ENCODE assay signal across 9 mouse cellular contexts in genomic region chrX:6577001-6577400, GRCm38 (mm10).
A peak's percentile ranks its signal among the peaks of the same experiment; 100 is the strongest.
DNase-seq lines count a peak whose midpoint lies in the region; ATAC-seq and TF ChIP-seq lines count a peak whose summit lies in the region.
"Had no signal": no experiment of that assay in that cellular context is flagged by ENCODE, and none has a peak within 500 bp of the region (broad histone marks: within the 10 kb centered on the region; RNA-seq: fewer than 3 reads in every experiment).

No protein-coding gene starts in this region.

- no peak for TF ChIP-seq CTCF in kidney, adult 2 months (conservative IDR thresholded peaks at IDR 0.05; ENCODE audit: insufficient read depth, insufficient read length, low read depth, low read length)

- no peaks in the 10 kb centered on the region for H3K36me3 ChIP-seq in embryonic facial prominence, embryonic 10.5 days (replicated peaks)
- H3K36me3 ChIP-seq in kidney, adult 2 months (ENCODE audit: control insufficient read depth, insufficient read depth, low read length) = no peaks in the 10 kb centered on the region
- no peaks in the 10 kb centered on the region for H3K36me3 ChIP-seq in lung, embryonic 16.5 days (ENCODE audit: control insufficient read depth, insufficient read depth, low read length)

- H3K4me3 ChIP-seq in embryonic facial prominence, embryonic 10.5 days = no peak overlapping the region
- peak overlapping the region; percentile 58 for H3K4me3 ChIP-seq in kidney, adult 2 months (ENCODE audit: insufficient read depth, low read depth, low read length)
- peak overlapping the region; percentile 32 for H3K4me3 ChIP-seq in lung, embryonic 16.5 days (ENCODE audit: low read length)

- no peak for TF ChIP-seq POLR2A in kidney, adult 2 months (IDR thresholded peaks at IDR 0.05; ENCODE audit: low read depth, low read length)

- DNase-seq in embryo, embryonic 10.5 days (ENCODE audit: low spot score) = peak; percentile 7
- no peak for DNase-seq in embryo, embryonic 10 days (ENCODE audit: low spot score)
- DNase-seq in embryonic facial prominence, embryonic 10.5 days (ENCODE audit: low spot score) = peak; percentile 8
- DNase-seq in kidney, adult 2 months = peak; percentile 71
- DNase-seq in natural killer cell, adult 2 months (ENCODE audit: low spot score in 2 of 2) = no peak
- no peak for DNase-seq in urinary bladder, postnatal 10 days (ENCODE audit: low spot score)
- DNase-seq in right cerebral cortex, postnatal 4 days = no peak
- DNase-seq: right cerebral cortex, postnatal 14 days had no signal

- 35% methylated on average over 7 of the region's 7 CpGs for whole genome bisulfite sequencing in embryonic facial prominence, embryonic 10.5 days
- 44% methylated on average over 7 of the region's 7 CpGs for WGBS in kidney, adult 2 months
- WGBS in lung, embryonic 16.5 days = 37% methylated on average over 7 of the region's 7 CpGs

- no peaks in the 10 kb centered on the region for H3K4me1 ChIP-seq in embryonic facial prominence, embryonic 10.5 days
- no peaks in the 10 kb centered on the region for H3K4me1 ChIP-seq in kidney, adult 2 months (ENCODE audit: control insufficient read depth, insufficient read depth, low read length)
- no peaks in the 10 kb centered on the region for H3K4me1 ChIP-seq in lung, embryonic 16.5 days (replicated peaks; ENCODE audit: control insufficient read depth, insufficient read depth, low read length)

- H3K9me3 ChIP-seq in embryonic facial prominence, embryonic 10.5 days = no peaks in the 10 kb centered on the region
- H3K9me3 ChIP-seq in lung, embryonic 16.5 days (ENCODE audit: control insufficient read depth, low read length) = no peaks in the 10 kb centered on the region

- no peaks in the 10 kb centered on the region for H3K27me3 ChIP-seq in embryonic facial prominence, embryonic 10.5 days (replicated peaks; ENCODE audit: low read depth, poor library complexity, severe bottlenecking)
- no peaks in the 10 kb centered on the region for H3K27me3 ChIP-seq in kidney, adult 2 months (replicated peaks; ENCODE audit: control insufficient read depth, insufficient read depth, low read length)
- H3K27me3 ChIP-seq in lung, embryonic 16.5 days (ENCODE audit: control insufficient read depth, insufficient read depth, low read depth, low read length) = no peaks in the 10 kb centered on the region

- peak; percentile 88 for ATAC-seq in lung, embryonic 16.5 days (ENCODE audit: low read depth)

- H3K4me2 ChIP-seq in lung, embryonic 16.5 days (ENCODE audit: low read depth, low read length) = no peak overlapping the region

- H3K9ac ChIP-seq in lung, embryonic 16.5 days (ENCODE audit: low read length) = no peak overlapping the region

- H3K27ac ChIP-seq in embryonic facial prominence, embryonic 10.5 days (replicated peaks) = no peak overlapping the region
- peak overlapping the region; percentile 89 for H3K27ac ChIP-seq in kidney, adult 2 months (ENCODE audit: insufficient read depth, low read depth, low read length)
- peak overlapping the region; percentile 7; the same call in 1 of the 2 replicates for H3K27ac ChIP-seq in lung, embryonic 16.5 days (ENCODE audit: low read length)

Comparison
In these comparisons a context has a peak if more than half of its experiments do, and no peak if none do; other contexts are left out.
1. DNase-seq: peak in embryo, embryonic 10.5 days (single experiment), embryonic facial prominence, embryonic 10.5 days (single experiment) and kidney, adult 2 months (single experiment); none in embryo, embryonic 10 days (single experiment), natural killer cell, adult 2 months (0 of 2), urinary bladder, postnatal 10 days (single experiment) and right cerebral cortex, postnatal 4 days (single experiment).